In the genomic region with DNA sequence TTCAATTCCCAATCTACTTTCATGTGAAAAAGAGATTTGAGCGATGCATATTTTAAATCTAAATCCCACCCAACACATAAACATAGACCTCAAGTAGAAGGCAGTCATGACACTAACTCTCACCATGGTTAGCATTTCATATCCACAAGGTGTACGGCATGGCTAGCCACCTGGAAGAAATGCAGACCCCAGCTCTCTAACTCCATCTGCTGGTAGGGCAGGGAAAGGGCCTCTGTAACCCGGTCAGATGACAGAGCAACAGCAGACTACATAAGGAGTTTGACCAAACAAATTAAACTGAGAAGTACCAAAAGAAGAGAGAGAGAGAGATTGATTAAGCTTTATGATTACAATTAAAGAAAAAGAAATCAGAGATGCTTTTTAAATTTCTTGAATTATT, we compare ENCODE assay signal across 9 mouse cellular contexts.
A peak's percentile ranks its signal among the peaks of the same experiment; 100 is the strongest.
DNase-seq lines count a peak whose midpoint lies in the region; ATAC-seq lines count a peak whose summit lies in the region.
"Had no signal": no experiment of that assay in that cellular context is flagged by ENCODE, and none has a peak within 500 bp of the region (broad histone marks: within the 10 kb centered on the region; RNA-seq: fewer than 3 reads in every experiment).

No protein-coding gene starts in this region.

- no peak overlapping the region for H3K27ac ChIP-seq in kidney, embryonic 14.5 days (ENCODE audit: low read depth, low read length)
- H3K27ac ChIP-seq in heart, embryonic 11.5 days (ENCODE audit: low read depth, low read length) = no peak overlapping the region

- no peaks in the 10 kb centered on the region for H3K4me1 ChIP-seq in kidney, embryonic 14.5 days (ENCODE audit: control insufficient read depth, insufficient read depth, low read length)
- H3K4me1 ChIP-seq in heart, embryonic 11.5 days (ENCODE audit: control insufficient read depth, insufficient read depth, low read length) = peaks cover under 1% of the 10 kb centered on the region

- no peak for ATAC-seq in kidney, embryonic 14.5 days (ENCODE audit: low FRiP score, low TSS enrichment)
- ATAC-seq in heart, embryonic 11.5 days (replicated peaks; ENCODE audit: insufficient number of reproducible peaks, low FRiP score, low TSS enrichment) = no peak

- no peak overlapping the region for H3K9ac ChIP-seq in kidney, embryonic 14.5 days (ENCODE audit: low read depth, low read length)
- no peak overlapping the region for H3K9ac ChIP-seq in heart, embryonic 11.5 days (ENCODE audit: low read depth, low read length)

- H3K4me3 ChIP-seq in kidney, embryonic 14.5 days (ENCODE audit: low read length) = no peak overlapping the region
- H3K4me3 ChIP-seq in heart, embryonic 11.5 days (ENCODE audit: low read depth, low read length) = no peak overlapping the region

- 93% methylated on average over 3 of the region's 3 CpGs for WGBS in kidney, embryonic 14.5 days
- WGBS in heart, embryonic 11.5 days (ENCODE audit: insufficient replicate concordance) = 87% methylated on average over 3 of the region's 3 CpGs

- no peak overlapping the region for H3K4me2 ChIP-seq in kidney, embryonic 14.5 days (replicated peaks; ENCODE audit: low read depth, low read length)
- no peak overlapping the region for H3K4me2 ChIP-seq in heart, embryonic 11.5 days

- H3K27me3 ChIP-seq in kidney, embryonic 14.5 days (ENCODE audit: control insufficient read depth, insufficient read depth, low read length) = no peaks in the 10 kb centered on the region
- no peaks in the 10 kb centered on the region for H3K27me3 ChIP-seq in splenic B cell, adult 2 months (ENCODE audit: control insufficient read depth, insufficient read depth, low read length, poor library complexity, severe bottlenecking)
- no peaks in the 10 kb centered on the region for H3K27me3 ChIP-seq in heart, embryonic 11.5 days (ENCODE audit: control insufficient read depth, insufficient read depth, low read length)

- peak; percentile 13 for DNase-seq in kidney, adult 18-20 months
- DNase-seq in thymus, postnatal 14 days = peak; percentile 13
- no peak for DNase-seq in thymus, postnatal 0 days (ENCODE audit: low spot score)
- peak; percentile 38 for DNase-seq in ZHBTc4 (ENCODE audit: low read depth, low spot score)
- DNase-seq in splenic B cell, adult 2 months (ENCODE audit: low read depth, low spot score) = peak; percentile 24
- no peak for DNase-seq in spleen, postnatal 14 days (ENCODE audit: low spot score in 2 of 2)
- DNase-seq: cerebellum, adult 9-10 months had no signal

- no peaks in the 10 kb centered on the region for H3K9me3 ChIP-seq in kidney, embryonic 14.5 days (ENCODE audit: control insufficient read depth, low read length)
- H3K9me3 ChIP-seq in heart, embryonic 11.5 days (replicated peaks; ENCODE audit: control insufficient read depth, low read length) = no peaks in the 10 kb centered on the region

- H3K36me3 ChIP-seq in kidney, embryonic 14.5 days (ENCODE audit: control insufficient read depth, insufficient read depth, low read length) = peaks cover 4% of the 10 kb centered on the region; the same call in 1 of the 2 replicates
- H3K36me3 ChIP-seq in splenic B cell, adult 2 months (ENCODE audit: control insufficient read depth, insufficient read depth, low read length, poor library complexity, severe bottlenecking) = peaks cover 2% of the 10 kb centered on the region; the same call in 1 of the 2 replicates
- H3K36me3 ChIP-seq in heart, embryonic 11.5 days (ENCODE audit: control insufficient read depth, insufficient read depth, low read length) = no peaks in the 10 kb centered on the region

Comparison
In these comparisons a context has a peak if more than half of its experiments do, and no peak if none do; other contexts are left out.
1. DNase-seq: peak in kidney, adult 18-20 months (single experiment), thymus, postnatal 14 days (single experiment), ZHBTc4 (single experiment) and splenic B cell, adult 2 months (single experiment); none in thymus, postnatal 0 days (single experiment) and spleen, postnatal 14 days (0 of 2).